Mouse (Mus musculus): ENCODE data around the gene Ankrd54. TPM values are rescaled to one million over a fixed set of nuclear protein-coding genes. Genes with fewer than 3 reads are reported as not detected.
"Not testable (repeated sequence)": the region's sequence is repeated elsewhere in the genome, so short reads cannot be mapped to it uniquely, and the experiment has no call there.

Gene Ankrd54
- total RNA-seq, 2 experiments from 2014 or later: 7.7 to 8.1 TPM

- DNase-seq: no peak
- intact Hi-C loops (cut with DNase I): no loop called here
Measured at GRCm38 (mm10) chr15:79025687-79026308, 36.9 kb downstream of the Ankrd54 start.

- intact Hi-C loops (cut with DNase I): no loop called here
- no peak for DNase-seq
Measured at GRCm38 (mm10) chr15:79023366-79023765, 39.3 kb downstream of the Ankrd54 start.

- intact Hi-C loops (cut with DNase I): no loop called here
- DNase-seq: no peak
Measured at GRCm38 (mm10) chr15:79022671-79023230, 39.9 kb downstream of the Ankrd54 start.

GRCm38 (mm10) chr15:79018886-79019285, 43.8 kb downstream of the Ankrd54 start:
- no peak for DNase-seq
- intact Hi-C loops (cut with DNase I): no loop called here

GRCm38 (mm10) chr15:79018191-79018590, 44.5 kb downstream of the Ankrd54 start:
- intact Hi-C loops (cut with DNase I): no loop called here
- no peak for DNase-seq

- intact Hi-C loops (cut with DNase I): no loop called here
- no peak for DNase-seq
Measured at GRCm38 (mm10) chr15:79013382-79013781, 49.3 kb downstream of the Ankrd54 start.

- no peak for DNase-seq
- intact Hi-C loops (cut with DNase I): no loop called here
Measured at GRCm38 (mm10) chr15:79011550-79011949, 51.1 kb downstream of the Ankrd54 start.

GRCm38 (mm10) chr15:79009734-79010133, 53.0 kb downstream of the Ankrd54 start:
- intact Hi-C loops (cut with DNase I): no loop called here

GRCm38 (mm10) chr15:79007836-79008235, 54.9 kb downstream of the Ankrd54 start:
- DNase-seq; intact Hi-C loops (cut with DNase I): not testable (repeated sequence)

More at GRCm38 (mm10) chr15:79009734-79010133, 53.0 kb downstream of the Ankrd54 start:
- DNase-seq: no peak

- DNase-seq: no peak
- intact Hi-C loops (cut with DNase I): no loop called here
Measured at GRCm38 (mm10) chr15:79007059-79007458, 55.6 kb downstream of the Ankrd54 start.

- intact Hi-C loops (cut with DNase I): no loop called here
- no peak for DNase-seq
Measured at GRCm38 (mm10) chr15:79006638-79007037, 56.1 kb downstream of the Ankrd54 start.

GRCm38 (mm10) chr15:79005581-79005980, 57.1 kb downstream of the Ankrd54 start:
- DNase-seq: no peak
- intact Hi-C loops (cut with DNase I): no loop called here

Other genes with a start within 250 kb of the Ankrd54 start
- 10 to 100 TPM; 37.6 to 47.6 TPM for gene Cdc42ep1, start 220.3 kb downstream of the Ankrd54 start, total RNA-seq (2021)
- under 1 TPM in 1 of 2 experiments, not detected in 1; 0.56 TPM for gene Lgals2, start 207.4 kb downstream of the Ankrd54 start, total RNA-seq (2021)
- 10 to 100 TPM; 40.3 to 43.2 TPM for gene Gga1, start 185.7 kb downstream of the Ankrd54 start, total RNA-seq (2021)
- gene Gm49510, start 163.2 kb downstream of the Ankrd54 start, total RNA-seq (2021): not detected
- gene Sh3bp1, start 163.1 kb downstream of the Ankrd54 start, total RNA-seq (2021): 1 to 10 TPM; 5.8 to 6.5 TPM
- gene Pdxp, start 149.0 kb downstream of the Ankrd54 start, total RNA-seq (2021): under 1 TPM; 0.60 to 0.78 TPM
- gene Lgals1, start 136.2 kb downstream of the Ankrd54 start, total RNA-seq (2021): 100 to 1,000 TPM; 180 to 208 TPM
- gene Nol12, start 128.0 kb downstream of the Ankrd54 start, total RNA-seq (2021): 10 to 100 TPM; 14.2 to 16.2 TPM
- 10 to 100 TPM; 36.7 to 40.3 TPM for gene Triobp, start 115.2 kb downstream of the Ankrd54 start, total RNA-seq (2021)
- 100 to 1,000 TPM in 1 of 2 experiments, 10 to 100 TPM in 1; 79.2 to 117 TPM for gene H1f0, start 34.4 kb downstream of the Ankrd54 start, total RNA-seq (2021)
- gene Galr3, start 21.0 kb downstream of the Ankrd54 start, total RNA-seq (2021): not detected
- gene Eif3l, start 12.3 kb upstream of the Ankrd54 start, total RNA-seq (2021): 10 to 100 TPM; 71.6 to 72.7 TPM
- gene Micall1, start 46.0 kb upstream of the Ankrd54 start, total RNA-seq (2021): 10 to 100 TPM; 39.0 to 50.1 TPM
- gene Polr2f, start 78.1 kb upstream of the Ankrd54 start, total RNA-seq (2021): 100 to 1,000 TPM; 132 to 146 TPM
- gene 1700088E04Rik, start 78.4 kb upstream of the Ankrd54 start, total RNA-seq (2021): 1 to 10 TPM; 1.3 to 2.8 TPM
- gene Sox10, start 102.3 kb upstream of the Ankrd54 start, total RNA-seq (2021): 1 to 10 TPM; 1.4 to 1.6 TPM
- 10 to 100 TPM; 22.4 to 24.1 TPM for gene Pick1, start 166.3 kb upstream of the Ankrd54 start, total RNA-seq (2021)
- under 1 TPM; 0.89 to 0.95 TPM for gene Gm49486, start 166.5 kb upstream of the Ankrd54 start, total RNA-seq (2021)
- gene Slc16a8, start 191.9 kb upstream of the Ankrd54 start, total RNA-seq (2021): under 1 TPM; 0.53 to 0.62 TPM
- gene Baiap2l2, start 222.6 kb upstream of the Ankrd54 start, total RNA-seq (2021): under 1 TPM in 1 of 2 experiments, not detected in 1; 0.50 TPM